Mouse (Mus musculus) heart, postnatal 0 days (tissue): Measurements from ENCODE around the gene Hgfac.

Experiments
- CTCF ChIP-seq: IDR thresholded peaks from 2 replicates; pipeline ENCODE4 v1.5.1; 2016; ENCODE audit warnings: antibody characterized with exemption, control low read depth, low read depth
- EP300 ChIP-seq: IDR thresholded peaks from 2 replicates; pipeline ENCODE4 v1.6.1; 2016; ENCODE audit warnings: antibody characterized with exemption, low read depth

- TF ChIP-seq EP300 (no peak), CTCF (no peak)
Measured at GRCm38 (mm10) chr5:35035141-35035540, 6.2 kb upstream of the Hgfac start.
